Mouse (Mus musculus) bone marrow macrophage, adult 2 months (primary cell): ENCODE results near the gene Gulp1.

Experiments
- CTCF ChIP-seq: IDR thresholded peaks from 2 replicates; pipeline ENCODE4 v1.5.1; 2012; ENCODE audit warnings: low read depth, mild to moderate bottlenecking, low read length, moderate library complexity
- POLR2A ChIP-seq: IDR thresholded peaks from 2 replicates; pipeline ENCODE4 v1.6.1; 2012; ENCODE audit warnings: mild to moderate bottlenecking, low read depth, low read length, borderline replicate concordance

DNA sequence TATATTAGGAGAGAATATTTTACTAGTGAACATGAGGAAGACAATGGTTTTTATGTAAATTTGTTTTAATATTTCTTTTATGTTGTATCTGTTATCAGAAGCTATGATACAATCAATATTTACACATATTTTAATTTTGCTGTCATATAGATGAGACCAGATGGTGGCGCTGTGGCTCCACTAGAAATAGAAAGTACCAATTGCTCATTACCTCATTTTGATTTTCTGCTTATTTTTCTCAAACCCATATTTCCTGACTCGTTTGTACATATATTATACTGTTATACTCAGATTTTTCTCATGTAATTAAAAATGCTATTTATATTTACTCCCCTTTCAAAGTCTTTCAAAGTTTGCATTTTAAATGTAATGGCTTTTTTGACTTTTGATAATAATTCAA, 194.4 kb downstream of the Gulp1 start:
- no peak for TF ChIP-seq POLR2A
- TF ChIP-seq CTCF = no peak
